Mouse (Mus musculus) bone marrow, adult 2 months (tissue): Measurements from ENCODE around the gene Nhlh1. TPM values are rescaled to one million over a fixed set of nuclear protein-coding genes. Genes with fewer than 3 reads are reported as not detected.
A peak's percentile ranks its signal among the peaks of the same experiment; 100 is the strongest.

Experiments used
- H3K27ac ChIP-seq: fragments of 200-500 bp; 2 replicates; pipeline ENCODE4 v1.5.1; 2012; ENCODE audit warnings: low read depth, mild to moderate bottlenecking, control low read depth, inconsistent platforms, low read length; ENCODE audit not compliant: control insufficient read depth, poor library complexity, insufficient read depth
- H3K4me1 ChIP-seq: fragments of 200-500 bp; 2 replicates; pipeline ENCODE4 v1.6.1; 2011; ENCODE audit warnings: low read length; ENCODE audit not compliant: control insufficient read depth, insufficient read depth
- H3K4me3 ChIP-seq: fragments of 200-500 bp; replicated peaks from 2 replicates; pipeline ENCODE3; 2011; ENCODE audit warnings: mild to moderate bottlenecking, low read depth, low read length, control low read depth; ENCODE audit not compliant: control insufficient read depth
- CTCF ChIP-seq: fragments of 200-500 bp; IDR thresholded peaks from 2 replicates; pipeline ENCODE4 v1.5.1; 2011; ENCODE audit warnings: low read length, control low read depth; ENCODE audit not compliant: control insufficient read depth, insufficient read depth
- POLR2A ChIP-seq: fragments of 200-500 bp; IDR thresholded peaks from 2 replicates; pipeline ENCODE4 v1.6.1; 2011; ENCODE audit warnings: low read depth, mild to moderate bottlenecking, control low read depth, low read length, borderline replicate concordance; ENCODE audit not compliant: control insufficient read depth
- WGBS: fragments of 180-500 bp; shearing (Covaris S2); methylation state at CpG from one replicate; pipeline ENCODE4 v1.1.7; 2018; 5-methylcytosine and 5-hydroxymethylcytosine counted together
- polyA plus RNA-seq: library from polyadenylated mRNA; stranded (reverse); fragments of >200 nt; gene quantifications from 2 replicates; pipeline ENCODE4 v1.2.4, GENCODE M21; 2011; ENCODE audit warnings: low replicate concordance; ENCODE audit not compliant: missing spikeins, insufficient read depth, insufficient read length

The Nhlh1 gene
- polyA plus RNA-seq, 1 experiment: not detected

DNA sequence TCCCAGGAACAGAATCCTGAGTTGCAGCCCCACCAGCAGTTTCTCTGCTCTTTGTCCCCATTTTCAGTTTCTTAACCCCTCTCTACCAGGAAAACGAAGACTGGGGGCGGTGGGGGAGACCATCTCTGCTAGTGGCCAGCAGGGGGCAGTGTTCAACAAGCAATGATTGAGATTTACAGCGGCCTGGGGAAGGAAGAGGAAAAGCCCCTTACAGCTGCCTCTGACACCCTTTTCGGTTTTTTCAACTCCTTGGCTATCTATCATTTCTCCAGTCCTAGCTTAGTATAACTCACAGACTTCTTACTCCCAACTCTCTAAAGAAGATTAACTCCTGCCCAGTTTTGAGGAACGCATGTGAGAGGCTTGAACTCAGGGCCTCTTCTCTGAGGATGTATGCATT is 10.4 kb downstream of the Nhlh1 start:
- H3K4me3 ChIP-seq: no peak overlapping the region
- no peaks in the 10 kb centered on the region for H3K4me1 ChIP-seq
- TF ChIP-seq CTCF (peak; percentile 78), POLR2A (no peak)
- no peak overlapping the region for H3K27ac ChIP-seq
- 22% methylated on average over 5 of the region's 5 CpGs for WGBS

DNA sequence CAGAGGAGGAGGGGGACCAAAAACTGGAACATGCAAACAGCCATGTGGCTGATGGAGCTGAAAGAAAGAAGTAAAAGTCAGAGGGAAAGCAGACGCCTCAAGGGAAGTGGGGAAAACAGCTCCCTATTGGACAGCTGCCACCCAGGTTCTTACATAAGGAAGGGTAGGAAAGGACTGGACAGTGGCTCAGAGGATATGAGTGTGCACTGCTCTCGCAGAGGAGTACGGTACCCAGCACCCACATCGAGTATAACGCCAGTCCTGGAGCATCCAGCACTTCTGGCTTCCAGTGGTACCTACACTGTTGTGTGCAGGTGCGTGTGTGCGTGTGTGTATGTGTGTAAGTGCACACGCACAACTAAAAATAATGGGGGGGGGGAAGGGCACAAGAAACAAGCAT is 11.0 kb downstream of the Nhlh1 start:
- Histone ChIP-seq H3K4me3 (no peak overlapping the region), H3K4me1 (no peaks in the 10 kb centered on the region), H3K27ac (no peak overlapping the region)
- TF ChIP-seq POLR2A (no peak), CTCF (no peak)
- WGBS: 53% methylated on average over 8 of the region's 8 CpGs

DNA sequence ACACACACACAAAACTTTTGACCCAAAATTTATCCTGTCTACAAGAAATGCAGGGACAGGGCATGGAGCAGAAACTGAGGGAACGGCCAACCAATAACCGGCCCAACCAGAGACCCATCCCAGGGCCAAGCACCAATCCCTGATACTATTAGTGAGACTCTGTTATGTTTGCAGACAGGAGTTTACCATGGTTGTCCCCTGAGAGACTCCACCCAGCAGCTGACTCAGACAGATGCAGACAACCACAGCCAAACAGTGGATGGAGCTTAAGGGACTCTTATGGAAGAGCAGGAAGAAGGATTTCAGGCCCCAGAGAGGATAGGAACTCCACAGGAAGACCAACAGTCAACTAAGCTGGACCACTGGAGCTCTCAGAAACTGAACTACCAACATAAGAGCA is 27.5 kb downstream of the Nhlh1 start:
- Histone ChIP-seq H3K4me3 (no peak overlapping the region), H3K27ac (no peak overlapping the region), H3K4me1 (peaks cover 2% of the 10 kb centered on the region)
- TF ChIP-seq POLR2A (no peak), CTCF (no peak)
- 83% methylated on average over 2 of the region's 2 CpGs for WGBS

DNA sequence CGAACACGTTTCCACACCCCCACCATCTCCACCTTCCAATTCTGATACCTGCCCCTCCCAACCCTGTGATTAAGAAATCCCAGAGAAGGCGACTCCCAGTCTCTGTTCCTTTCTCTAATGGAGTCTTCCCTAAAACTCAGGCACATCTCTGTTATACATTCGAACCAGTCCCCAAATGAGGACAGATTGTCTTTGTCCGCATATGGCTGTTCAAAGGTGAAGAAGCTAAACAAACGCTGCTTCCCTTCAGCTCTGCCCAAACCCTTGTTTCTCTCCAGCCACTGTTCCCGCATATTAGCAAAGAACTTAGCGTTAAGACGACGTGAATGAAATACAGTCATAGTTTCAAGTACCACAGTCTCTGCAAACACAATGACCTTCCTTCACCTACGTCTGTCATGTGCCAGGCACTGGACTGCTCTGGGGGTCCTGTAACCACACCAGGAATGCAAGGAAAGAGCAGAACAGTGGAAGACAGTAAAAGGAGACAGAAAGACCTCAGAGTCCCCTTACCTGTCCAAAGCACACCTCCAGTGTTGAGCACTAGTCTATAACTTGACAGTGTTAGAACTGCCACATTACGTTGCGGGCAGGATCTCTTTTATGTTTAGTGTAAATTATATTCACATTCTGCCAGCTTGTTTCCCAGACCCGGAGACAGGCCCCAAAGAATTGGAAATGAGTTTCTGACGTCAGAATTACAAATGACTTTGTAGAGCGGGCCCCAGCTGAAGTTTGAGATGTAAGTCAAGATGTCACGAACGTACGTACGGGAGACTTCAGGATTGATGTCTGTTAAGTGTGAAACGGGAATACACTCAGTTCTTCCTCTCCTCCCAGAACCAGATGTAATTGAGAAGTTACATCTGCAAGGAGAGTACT is 28.7 kb downstream of the Nhlh1 start, which contains the start of gene Vangl2:
Vangl2 (minus strand) TSS at position 51 of the 882 bp plus-strand sequence.
- 86% methylated on average over 21 of the region's 21 CpGs for WGBS
- TF ChIP-seq CTCF (no peak), POLR2A (no peak)
- Histone ChIP-seq H3K4me1 (peaks cover 2% of the 10 kb centered on the region), H3K4me3 (peak within 1 kb of the TSS; percentile 23), H3K27ac (no peak within 1 kb of the TSS; the same call in 1 of the 2 replicates)

DNA sequence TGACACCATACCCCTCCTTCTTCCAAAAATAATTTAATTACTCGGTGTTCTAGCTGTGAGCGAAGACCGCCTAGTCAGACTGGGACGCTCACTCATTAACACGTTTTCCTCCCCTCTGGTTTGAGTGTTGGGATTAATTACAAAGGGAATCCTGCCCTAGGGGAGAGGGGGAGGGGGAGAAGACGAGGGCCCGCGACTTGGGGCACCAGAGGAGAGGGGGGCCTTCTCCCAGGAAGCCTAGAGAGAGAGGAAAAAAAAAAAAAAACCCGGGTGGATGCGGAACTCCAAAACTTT is 29.6 kb downstream of the Nhlh1 start:
- WGBS: 80% methylated on average over 10 of the region's 10 CpGs
- no peak for TF ChIP-seq CTCF
- no peak for TF ChIP-seq POLR2A
- Histone ChIP-seq H3K27ac (no peak overlapping the region), H3K4me3 (no peak overlapping the region), H3K4me1 (peaks cover 2% of the 10 kb centered on the region)

DNA sequence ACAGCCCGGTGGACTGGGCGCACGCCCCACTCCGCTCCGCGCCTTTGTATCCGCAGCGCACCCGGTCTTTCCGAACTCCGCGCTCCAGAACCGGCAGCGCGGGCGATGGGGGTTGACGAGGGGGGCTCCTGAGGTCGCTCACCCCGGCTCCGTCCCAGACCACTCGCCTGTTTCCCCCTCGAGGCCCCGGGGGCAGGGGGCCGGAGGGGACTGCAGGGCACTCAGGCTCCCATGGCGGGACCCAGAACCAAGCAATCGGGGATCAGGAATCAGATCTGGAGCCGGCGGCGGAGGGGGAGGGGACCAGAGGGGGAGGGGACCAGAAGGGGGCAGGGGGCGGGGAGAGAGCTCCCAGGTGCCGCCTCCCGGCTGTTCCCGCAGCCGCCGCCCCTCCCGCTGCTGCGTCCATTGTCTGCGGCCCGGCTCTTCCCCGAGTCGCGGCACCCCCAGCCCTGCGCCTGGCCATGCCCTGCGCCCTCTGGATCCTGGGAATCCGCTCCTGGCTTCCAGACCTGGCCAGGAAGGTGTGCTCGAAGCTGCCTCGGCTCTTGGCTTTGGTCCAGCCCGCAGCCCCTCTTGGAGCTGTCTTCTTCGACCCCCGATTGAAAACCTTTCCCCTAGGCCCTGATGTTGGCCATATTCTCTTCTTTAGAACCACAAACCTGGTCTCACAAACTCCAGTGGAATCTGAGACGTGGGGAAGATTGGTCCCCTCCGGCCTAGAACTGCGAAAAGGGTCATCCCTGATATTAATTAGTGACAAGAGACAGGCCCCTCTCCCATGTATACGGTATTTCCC is 30.2 kb downstream of the Nhlh1 start:
- Histone ChIP-seq H3K4me3 (peak overlapping the region; percentile 66), H3K27ac (no peak overlapping the region; the same call in 1 of the 2 replicates), H3K4me1 (peaks cover 2% of the 10 kb centered on the region)
- 5% methylated on average over 52 of the region's 54 CpGs for WGBS
- TF ChIP-seq POLR2A (no peak; the same call in 1 of the 2 replicates), CTCF (no peak)

DNA sequence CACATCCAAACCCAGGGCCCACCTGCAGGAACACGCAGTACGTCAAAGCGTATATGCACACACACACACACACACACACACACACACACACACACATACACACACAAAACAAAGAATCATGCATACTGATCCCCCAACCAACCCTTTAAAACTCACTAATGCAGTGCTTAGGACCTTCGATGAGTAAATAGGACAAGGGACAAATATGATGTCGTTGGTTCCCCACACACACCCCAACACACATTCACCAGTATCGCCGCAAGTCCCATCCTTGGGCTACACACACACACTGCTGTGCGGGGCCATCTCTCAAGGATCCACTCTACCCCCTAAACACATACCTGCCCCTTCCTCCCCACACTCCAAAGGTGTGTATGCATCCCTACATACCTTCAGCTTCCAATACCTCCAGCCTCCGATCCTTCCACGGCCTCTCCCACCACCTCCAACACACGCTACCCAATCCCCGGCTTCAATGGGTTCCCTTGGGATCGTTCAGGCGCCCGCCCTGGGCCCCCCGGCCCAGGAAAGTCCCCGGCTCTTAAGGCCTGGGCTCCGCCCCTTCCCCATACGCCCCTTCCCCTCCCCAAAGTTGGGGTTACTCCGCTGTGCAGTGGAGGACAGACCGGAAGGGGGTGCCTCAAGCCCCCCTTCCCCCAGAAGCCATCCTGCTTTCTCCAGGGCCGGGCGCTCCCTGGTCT is 31.0 kb downstream of the Nhlh1 start:
- H3K4me3 ChIP-seq: peak overlapping the region; percentile 66
- H3K27ac ChIP-seq: no peak overlapping the region

DNA sequence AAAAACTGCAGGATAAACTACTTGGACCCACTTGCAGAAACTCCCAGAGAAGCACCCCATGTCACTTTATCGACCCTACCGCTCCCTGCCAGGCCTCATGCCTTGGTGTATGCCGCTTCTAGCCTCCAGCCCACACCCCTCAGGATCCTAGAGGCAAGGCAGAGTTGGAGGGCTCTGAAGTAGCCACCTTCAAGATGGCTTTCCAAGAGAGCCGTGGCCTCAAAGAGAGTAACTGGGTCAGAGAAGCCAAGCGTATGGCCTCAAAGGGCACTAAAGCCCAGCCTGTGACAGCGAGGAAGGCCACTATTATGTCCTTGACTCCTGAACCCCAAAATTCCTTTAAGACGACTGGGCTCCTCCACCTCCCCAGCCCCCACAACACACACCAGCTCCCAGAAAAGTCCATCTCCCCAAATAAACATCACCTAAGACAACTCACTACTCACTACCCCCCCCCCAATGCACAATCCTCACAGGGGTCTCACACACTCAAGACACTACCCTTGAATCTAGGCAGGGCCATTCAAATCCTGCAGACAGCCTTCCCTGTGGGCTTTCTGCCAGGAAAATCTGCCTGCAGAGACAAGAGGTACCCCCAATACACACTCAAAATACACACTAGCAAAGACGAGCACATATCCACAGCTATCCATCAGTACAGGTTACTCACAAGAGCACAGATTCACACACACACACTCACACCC is 32.0 kb downstream of the Nhlh1 start:
- Histone ChIP-seq H3K4me3 (no peak overlapping the region), H3K4me1 (peaks cover 2% of the 10 kb centered on the region), H3K27ac (no peak overlapping the region)
- 79% methylated on average over 8 of the region's 8 CpGs for WGBS
- TF ChIP-seq POLR2A: no peak
- TF ChIP-seq CTCF: no peak

More for the DNA sequence above, 31.0 kb downstream of the Nhlh1 start:
- WGBS: 15% methylated on average over 23 of the region's 23 CpGs
- no peak for TF ChIP-seq CTCF
- no peak for TF ChIP-seq POLR2A
- H3K4me1 ChIP-seq: peaks cover 2% of the 10 kb centered on the region
